Mouse (Mus musculus): ENCODE data around the gene Zbtb4. TPM values are rescaled to one million over a fixed set of nuclear protein-coding genes. Genes with fewer than 3 reads are reported as not detected.

Zbtb4 gene
- polyA plus RNA-seq, 1 experiment from 2014 or later = 2.1 TPM

DNA sequence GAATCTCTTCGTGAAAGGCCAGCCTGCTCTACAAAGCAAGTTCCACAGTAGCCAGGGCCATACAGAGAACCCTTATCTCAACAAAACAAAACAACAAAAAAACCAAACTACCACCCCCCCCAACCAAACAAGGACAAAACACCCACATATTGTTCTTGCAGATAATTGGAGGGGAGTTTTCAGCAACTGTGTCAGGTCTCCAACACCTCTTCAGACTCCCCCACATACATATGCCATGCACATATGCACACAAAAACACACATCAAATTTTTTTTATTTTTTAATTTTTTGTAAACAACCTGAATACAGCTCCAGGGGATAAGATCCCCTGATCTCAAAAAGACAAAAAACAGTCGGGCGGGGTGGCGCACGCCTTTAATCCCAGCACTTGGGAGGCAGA lies 11.5 kb upstream of the Zbtb4 start:
- ATAC-seq (ENCODE audit: insufficient number of reproducible peaks, insufficient read depth, low FRiP score, low TSS enrichment) = no peak
- Histone ChIP-seq H3K36me3 (no peaks in the 10 kb centered on the region), H3K27ac (no peak overlapping the region), H3K27me3 (no peaks in the 10 kb centered on the region), H3K4me3 (no peak overlapping the region), H3K9me3 (no peaks in the 10 kb centered on the region), H3K9ac (no peak overlapping the region), H3K4me1 (peaks cover 30% of the 10 kb centered on the region), H3K4me2 (replicated peaks) (no peak overlapping the region)
- WGBS = 89% methylated on average over 5 of the region's 5 CpGs

DNA sequence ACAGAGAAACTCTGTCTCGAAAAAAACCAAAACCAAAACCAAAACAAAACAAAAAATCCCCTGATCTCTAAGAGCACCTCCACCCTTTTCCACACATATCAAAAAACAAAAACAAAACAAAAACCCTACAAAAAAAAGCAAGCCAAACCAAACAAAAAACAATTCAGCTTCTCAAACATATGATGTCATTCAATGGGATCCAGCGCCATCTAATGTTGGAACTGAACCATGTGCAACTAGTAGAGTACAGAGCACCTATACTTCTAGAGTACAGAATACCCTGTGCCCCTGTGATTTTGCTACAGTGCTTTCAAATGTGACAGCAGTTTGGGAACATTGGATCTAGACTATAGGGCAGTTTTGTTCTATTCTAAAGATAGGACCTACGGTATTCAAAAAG lies 11.0 kb upstream of the Zbtb4 start:
- H3K9ac ChIP-seq = no peak overlapping the region
- no peaks in the 10 kb centered on the region for H3K27me3 ChIP-seq
- H3K27ac ChIP-seq = no peak overlapping the region
- WGBS = 66% methylated on average over 3 of the region's 3 CpGs
- H3K4me3 ChIP-seq = no peak overlapping the region
- H3K36me3 ChIP-seq = no peaks in the 10 kb centered on the region
- no peaks in the 10 kb centered on the region for H3K9me3 ChIP-seq
- ATAC-seq (ENCODE audit: insufficient number of reproducible peaks, insufficient read depth, low FRiP score, low TSS enrichment) = no peak
- peaks cover 33% of the 10 kb centered on the region for H3K4me1 ChIP-seq
- peak overlapping the region; percentile 75; the same call in 1 of the 2 replicates for H3K4me2 ChIP-seq (replicated peaks)

DNA sequence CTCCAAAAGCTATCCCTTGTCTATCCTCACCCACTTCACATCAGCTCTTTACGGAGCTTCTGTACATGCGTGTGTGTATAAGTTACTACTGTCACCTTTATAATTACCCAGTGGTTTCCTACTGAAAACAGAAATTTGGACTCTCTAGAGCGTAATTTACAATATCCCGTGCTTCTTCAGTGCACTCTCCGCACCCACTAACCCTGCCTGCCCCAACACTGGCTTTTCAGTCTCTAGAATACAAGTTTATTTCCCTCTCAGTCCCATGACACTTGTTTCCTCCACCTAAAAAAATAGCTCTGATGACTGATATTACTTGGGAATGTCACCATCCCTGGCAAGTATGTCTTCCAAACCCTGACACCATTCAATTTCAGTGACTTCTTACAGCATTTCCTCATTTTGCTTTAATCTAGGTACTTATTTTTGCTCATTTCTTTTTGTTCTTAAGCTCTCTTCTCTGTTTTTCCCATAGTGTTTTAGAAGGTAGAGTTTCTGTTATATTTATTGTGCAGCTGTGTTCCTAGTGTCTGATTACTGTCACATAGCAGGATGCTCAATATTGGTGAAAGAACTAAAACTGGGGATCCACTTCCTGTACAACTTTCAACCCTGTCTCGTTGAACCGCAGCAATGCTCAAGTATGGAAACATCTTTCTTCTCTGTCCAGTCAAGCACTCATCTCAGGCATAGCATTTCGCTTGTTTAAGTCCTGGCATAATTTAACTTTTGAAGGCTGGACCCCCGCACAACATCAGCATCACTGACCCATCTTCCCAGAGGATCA lies 8.2 kb upstream of the Zbtb4 start:
- no peak for ATAC-seq (ENCODE audit: insufficient number of reproducible peaks, insufficient read depth, low FRiP score, low TSS enrichment)
- H3K27ac ChIP-seq = peak overlapping the region; percentile 98
- WGBS = 43% methylated on average over 9 of the region's 9 CpGs
- no peaks in the 10 kb centered on the region for H3K27me3 ChIP-seq
- H3K4me2 ChIP-seq (replicated peaks) = peak overlapping the region; percentile 75
- no peaks in the 10 kb centered on the region for H3K9me3 ChIP-seq
- H3K4me3 ChIP-seq = peak overlapping the region; percentile 69
- H3K9ac ChIP-seq = peak overlapping the region; percentile 76
- no peaks in the 10 kb centered on the region for H3K36me3 ChIP-seq
- H3K4me1 ChIP-seq = peaks cover 43% of the 10 kb centered on the region

DNA sequence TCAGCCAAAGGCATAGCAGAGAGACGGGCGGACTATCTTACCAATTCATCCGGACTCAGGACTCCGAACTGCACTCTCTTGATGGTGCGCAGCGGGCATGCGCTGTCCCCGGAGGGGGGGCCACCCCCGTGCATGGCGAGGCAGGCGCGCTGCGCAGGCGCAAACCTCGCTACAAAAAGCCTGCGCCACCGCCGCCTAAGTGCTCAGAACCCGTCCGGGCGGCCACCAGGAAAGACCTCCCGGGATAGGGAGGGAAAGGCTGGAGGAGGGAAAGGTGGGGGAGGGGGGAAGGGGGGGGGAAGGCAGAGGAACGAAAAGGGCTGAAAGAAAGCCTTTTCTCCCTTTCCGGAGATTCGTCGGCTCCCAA lies 7.6 kb upstream of the Zbtb4 start:
- Histone ChIP-seq H3K9ac (peak overlapping the region; percentile 76), H3K36me3 (no peaks in the 10 kb centered on the region), H3K9me3 (no peaks in the 10 kb centered on the region), H3K27ac (peak overlapping the region; percentile 98), H3K27me3 (no peaks in the 10 kb centered on the region), H3K4me1 (peaks cover 41% of the 10 kb centered on the region), H3K4me3 (peak overlapping the region; percentile 69), H3K4me2 (replicated peaks) (peak overlapping the region; percentile 75)
- WGBS = under 1% methylated on average over 26 of the region's 26 CpGs
- peak; percentile 77 for ATAC-seq (ENCODE audit: insufficient number of reproducible peaks, insufficient read depth, low FRiP score, low TSS enrichment)

GRCm38 (mm10) chr11:69758478-69758970 lies 7.2 kb upstream of the Zbtb4 start, which contains the start of gene Polr2a:
TSS of gene Polr2a (minus strand) at chr11:69758637.
- Histone ChIP-seq H3K36me3 (no peaks in the 10 kb centered on the region), H3K4me2 (replicated peaks) (peak within 1 kb of the TSS; percentile 75), H3K4me3 (peak within 1 kb of the TSS; percentile 69), H3K4me1 (peaks cover 39% of the 10 kb centered on the region), H3K9ac (peak within 1 kb of the TSS; percentile 76), H3K27me3 (no peaks in the 10 kb centered on the region), H3K27ac (peak within 1 kb of the TSS; percentile 98), H3K9me3 (no peaks in the 10 kb centered on the region)
- peak; percentile 93 for ATAC-seq (ENCODE audit: insufficient number of reproducible peaks, insufficient read depth, low FRiP score, low TSS enrichment)
- 0% methylated on average over 36 of the region's 36 CpGs for WGBS

- WGBS = under 1% methylated on average over 37 of the region's 37 CpGs
- H3K27me3 ChIP-seq = no peaks in the 10 kb centered on the region
- no peaks in the 10 kb centered on the region for H3K36me3 ChIP-seq
- H3K4me2 ChIP-seq (replicated peaks) = peak overlapping the region; percentile 66
- H3K9me3 ChIP-seq = no peaks in the 10 kb centered on the region
- H3K9ac ChIP-seq = peak overlapping the region; percentile 39
- peak overlapping the region; percentile 98 for H3K27ac ChIP-seq
- peak overlapping the region; percentile 69 for H3K4me3 ChIP-seq
- peak; percentile 82 for ATAC-seq (ENCODE audit: insufficient number of reproducible peaks, insufficient read depth, low FRiP score, low TSS enrichment)
- peaks cover 38% of the 10 kb centered on the region for H3K4me1 ChIP-seq
Measured at GRCm38 (mm10) chr11:69758971-69759721, 6.6 kb upstream of the Zbtb4 start.

- Histone ChIP-seq H3K36me3 (no peaks in the 10 kb centered on the region), H3K4me1 (peaks cover 33% of the 10 kb centered on the region), H3K4me2 (replicated peaks) (peak overlapping the region; percentile 66), H3K4me3 (0 out of 2 replicates have a peak overlapping the region, but pooled peaks have one; percentile 13), H3K9me3 (no peaks in the 10 kb centered on the region), H3K9ac (peak overlapping the region; percentile 39), H3K27ac (peak overlapping the region; percentile 98), H3K27me3 (no peaks in the 10 kb centered on the region)
- no peak for ATAC-seq (ENCODE audit: insufficient number of reproducible peaks, insufficient read depth, low FRiP score, low TSS enrichment)
- WGBS = 78% methylated on average over 14 of the region's 14 CpGs
Measured at GRCm38 (mm10) chr11:69760160-69760900, 5.4 kb upstream of the Zbtb4 start.

DNA sequence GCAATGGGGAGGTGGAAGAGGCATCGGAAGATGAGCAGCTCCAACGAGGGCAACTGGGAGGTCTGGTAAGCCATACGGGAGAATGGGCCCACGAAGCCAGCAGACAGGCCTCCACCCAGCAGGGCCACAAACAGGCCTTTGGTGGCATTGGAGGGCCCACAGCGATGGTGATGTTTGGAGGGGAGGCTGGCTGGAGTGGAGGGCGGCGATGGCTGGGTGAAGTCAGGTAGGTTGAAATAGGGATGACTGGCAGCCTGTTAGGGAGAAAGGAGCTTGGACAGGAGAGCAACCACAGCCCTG lies 4.9 kb upstream of the Zbtb4 start:
- Histone ChIP-seq H3K27me3 (no peaks in the 10 kb centered on the region), H3K4me3 (no peak overlapping the region), H3K9me3 (no peaks in the 10 kb centered on the region), H3K4me2 (replicated peaks) (no peak overlapping the region), H3K27ac (peak overlapping the region; percentile 98; the same call in 1 of the 2 replicates), H3K4me1 (peaks cover 28% of the 10 kb centered on the region), H3K9ac (no peak overlapping the region), H3K36me3 (no peaks in the 10 kb centered on the region)
- WGBS = 87% methylated on average over 7 of the region's 7 CpGs
- ATAC-seq (ENCODE audit: insufficient number of reproducible peaks, insufficient read depth, low FRiP score, low TSS enrichment) = no peak

- Histone ChIP-seq H3K27ac (peak within 1 kb of the TSS; percentile 98; the same call in 1 of the 2 replicates), H3K27me3 (no peaks in the 10 kb centered on the region), H3K4me3 (no peak within 1 kb of the TSS), H3K9ac (no peak within 1 kb of the TSS), H3K36me3 (no peaks in the 10 kb centered on the region), H3K4me1 (peaks cover 24% of the 10 kb centered on the region), H3K4me2 (replicated peaks) (no peak within 1 kb of the TSS), H3K9me3 (no peaks in the 10 kb centered on the region)
- WGBS = 68% methylated on average over 1 of the region's 1 CpGs
- ATAC-seq (ENCODE audit: insufficient number of reproducible peaks, insufficient read depth, low FRiP score, low TSS enrichment) = no peak
Measured at GRCm38 (mm10) chr11:69761868-69762267, 3.8 kb upstream of the Zbtb4 start, which contains the start of gene Slc35g3. TSS of gene Slc35g3 (minus strand) at chr11:69761968.

- ATAC-seq (ENCODE audit: insufficient number of reproducible peaks, insufficient read depth, low FRiP score, low TSS enrichment) = no peak
- peaks cover 27% of the 10 kb centered on the region for H3K4me1 ChIP-seq
Measured at GRCm38 (mm10) chr11:69763551-69763950, 2.2 kb upstream of the Zbtb4 start.

GRCm38 (mm10) chr11:69766126-69766609 lies 456 bp downstream of the Zbtb4 start:
- H3K4me3 ChIP-seq = peak overlapping the region; percentile 93
- H3K4me1 ChIP-seq = peaks cover 14% of the 10 kb centered on the region
- peak overlapping the region; percentile 95 for H3K9ac ChIP-seq
- H3K9me3 ChIP-seq = no peaks in the 10 kb centered on the region
- peak; percentile 80 for ATAC-seq (ENCODE audit: insufficient number of reproducible peaks, insufficient read depth, low FRiP score, low TSS enrichment)
- H3K27me3 ChIP-seq = no peaks in the 10 kb centered on the region
- H3K4me2 ChIP-seq (replicated peaks) = peak overlapping the region; percentile 72
- 0% methylated on average over 33 of the region's 37 CpGs for WGBS
- peak overlapping the region; percentile 84 for H3K27ac ChIP-seq
- no peaks in the 10 kb centered on the region for H3K36me3 ChIP-seq

More at GRCm38 (mm10) chr11:69763551-69763950, 2.2 kb upstream of the Zbtb4 start:
- H3K27me3 ChIP-seq = no peaks in the 10 kb centered on the region
- 72% methylated on average over 7 of the region's 7 CpGs for WGBS
- no peak overlapping the region for H3K9ac ChIP-seq
- H3K4me3 ChIP-seq = no peak overlapping the region
- no peak overlapping the region for H3K27ac ChIP-seq
- H3K9me3 ChIP-seq = no peaks in the 10 kb centered on the region
- H3K4me2 ChIP-seq (replicated peaks) = no peak overlapping the region
- no peaks in the 10 kb centered on the region for H3K36me3 ChIP-seq

Data from embryonic facial prominence, embryonic 12.5 days (tissue).